Mouse (Mus musculus): Measurements from ENCODE around the gene Tbx15. TPM values are rescaled to one million over a fixed set of nuclear protein-coding genes. Genes with fewer than 3 reads are reported as not detected.

Tbx15 gene
- total and polyA plus RNA-seq, 3 experiments, result 0.11 TPM; not detected in 2

GRCm38 (mm10) chr3:99256366-99256750, 16.2 kb downstream of the Tbx15 start:
- no peak for TF ChIP-seq GATA2 (IDR thresholded peaks at IDR 0.05; ENCODE audit: borderline replicate concordance, low read depth, low read length)
- no peak for DNase-seq (ENCODE audit: low spot score)
- Histone ChIP-seq H3K36me3 (replicated peaks) (no peaks in the 10 kb centered on the region), H3K27me3 (ENCODE audit: insufficient read depth, low read length) (no peaks in the 10 kb centered on the region), H3K4me1 (ENCODE audit: insufficient read depth, low read depth, low read length) (no peaks in the 10 kb centered on the region), H3K9me3 (replicated peaks) (peaks cover 39% of the 10 kb centered on the region), H3K4me3 (ENCODE audit: low read depth, low read length) (no peak overlapping the region)
- ATAC-seq (ENCODE audit: extremely low read depth, insufficient number of reproducible peaks, low FRiP score, poor library complexity, severe bottlenecking), result no peak

- Histone ChIP-seq H3K27me3 (ENCODE audit: insufficient read depth, low read length) (no peaks in the 10 kb centered on the region), H3K9me3 (replicated peaks) (peaks cover 41% of the 10 kb centered on the region), H3K4me3 (ENCODE audit: low read depth, low read length) (no peak overlapping the region), H3K4me1 (ENCODE audit: insufficient read depth, low read depth, low read length) (no peaks in the 10 kb centered on the region), H3K36me3 (replicated peaks) (no peaks in the 10 kb centered on the region)
- no peak for ATAC-seq (ENCODE audit: extremely low read depth, insufficient number of reproducible peaks, low FRiP score, poor library complexity, severe bottlenecking)
- TF ChIP-seq TAL1 (conservative IDR thresholded peaks at IDR 0.05; ENCODE audit: low read depth, low read length) (no peak), CTCF (IDR thresholded peaks at IDR 0.05; ENCODE audit: low read depth, low read length) (no peak), GATA2 (IDR thresholded peaks at IDR 0.05; ENCODE audit: borderline replicate concordance, low read depth, low read length) (no peak), POLR2AphosphoS5 (IDR thresholded peaks at IDR 0.05; ENCODE audit: insufficient replicate concordance, low read depth, low read length) (no peak), GATA1 (IDR thresholded peaks at IDR 0.05; ENCODE audit: borderline replicate concordance, low read length) (no peak)
- DNase-seq (ENCODE audit: low spot score), result no peak
These were observed 16.6 kb downstream of the Tbx15 start for GRCm38 (mm10) chr3:99256766-99257165.

GRCm38 (mm10) chr3:99257586-99258577, 17.7 kb downstream of the Tbx15 start:
- DNase-seq (ENCODE audit: low spot score) (no peak), ATAC-seq (ENCODE audit: extremely low read depth, insufficient number of reproducible peaks, low FRiP score, poor library complexity, severe bottlenecking) (no peak)
- Histone ChIP-seq H3K4me3 (ENCODE audit: low read depth, low read length) (no peak overlapping the region), H3K9me3 (replicated peaks) (peaks cover 41% of the 10 kb centered on the region), H3K36me3 (replicated peaks) (no peaks in the 10 kb centered on the region), H3K27me3 (ENCODE audit: insufficient read depth, low read length) (no peaks in the 10 kb centered on the region), H3K4me1 (ENCODE audit: insufficient read depth, low read depth, low read length) (no peaks in the 10 kb centered on the region)
- no peak for TF ChIP-seq GATA1 (IDR thresholded peaks at IDR 0.05; ENCODE audit: borderline replicate concordance, low read length)
- TF ChIP-seq POLR2AphosphoS5 (IDR thresholded peaks at IDR 0.05; ENCODE audit: insufficient replicate concordance, low read depth, low read length), result no peak
- no peak for TF ChIP-seq GATA2 (IDR thresholded peaks at IDR 0.05; ENCODE audit: borderline replicate concordance, low read depth, low read length)
- no peak for TF ChIP-seq TAL1 (conservative IDR thresholded peaks at IDR 0.05; ENCODE audit: low read depth, low read length)
- TF ChIP-seq CTCF (IDR thresholded peaks at IDR 0.05; ENCODE audit: low read depth, low read length), result no peak

- ATAC-seq (ENCODE audit: extremely low read depth, insufficient number of reproducible peaks, low FRiP score, poor library complexity, severe bottlenecking) (no peak), DNase-seq (ENCODE audit: low spot score) (no peak)
- Histone ChIP-seq H3K9me3 (replicated peaks) (peaks cover 32% of the 10 kb centered on the region), H3K27me3 (ENCODE audit: insufficient read depth, low read length) (no peaks in the 10 kb centered on the region), H3K4me1 (ENCODE audit: insufficient read depth, low read depth, low read length) (no peaks in the 10 kb centered on the region), H3K4me3 (ENCODE audit: low read depth, low read length) (no peak overlapping the region), H3K36me3 (replicated peaks) (no peaks in the 10 kb centered on the region)
- TF ChIP-seq TAL1 (conservative IDR thresholded peaks at IDR 0.05; ENCODE audit: low read depth, low read length), result no peak
- TF ChIP-seq CTCF (IDR thresholded peaks at IDR 0.05; ENCODE audit: low read depth, low read length), result no peak
- no peak for TF ChIP-seq POLR2AphosphoS5 (IDR thresholded peaks at IDR 0.05; ENCODE audit: insufficient replicate concordance, low read depth, low read length)
- no peak for TF ChIP-seq GATA1 (IDR thresholded peaks at IDR 0.05; ENCODE audit: borderline replicate concordance, low read length)
- no peak for TF ChIP-seq GATA2 (IDR thresholded peaks at IDR 0.05; ENCODE audit: borderline replicate concordance, low read depth, low read length)
These were observed 19.6 kb downstream of the Tbx15 start for GRCm38 (mm10) chr3:99259741-99260270.

GRCm38 (mm10) chr3:99260395-99260794, 20.2 kb downstream of the Tbx15 start:
- Histone ChIP-seq H3K9me3 (replicated peaks) (peaks cover 33% of the 10 kb centered on the region), H3K27me3 (ENCODE audit: insufficient read depth, low read length) (no peaks in the 10 kb centered on the region), H3K4me3 (ENCODE audit: low read depth, low read length) (no peak overlapping the region), H3K4me1 (ENCODE audit: insufficient read depth, low read depth, low read length) (no peaks in the 10 kb centered on the region), H3K36me3 (replicated peaks) (no peaks in the 10 kb centered on the region)
- TF ChIP-seq CTCF (IDR thresholded peaks at IDR 0.05; ENCODE audit: low read depth, low read length), result no peak
- TF ChIP-seq GATA1 (IDR thresholded peaks at IDR 0.05; ENCODE audit: borderline replicate concordance, low read length), result no peak
- TF ChIP-seq POLR2AphosphoS5 (IDR thresholded peaks at IDR 0.05; ENCODE audit: insufficient replicate concordance, low read depth, low read length), result no peak
- TF ChIP-seq TAL1 (conservative IDR thresholded peaks at IDR 0.05; ENCODE audit: low read depth, low read length), result no peak
- TF ChIP-seq GATA2 (IDR thresholded peaks at IDR 0.05; ENCODE audit: borderline replicate concordance, low read depth, low read length), result no peak
- DNase-seq (ENCODE audit: low spot score) (no peak), ATAC-seq (ENCODE audit: extremely low read depth, insufficient number of reproducible peaks, low FRiP score, poor library complexity, severe bottlenecking) (no peak)

- Histone ChIP-seq H3K4me3 (ENCODE audit: low read depth, low read length) (no peak overlapping the region), H3K36me3 (replicated peaks) (no peaks in the 10 kb centered on the region), H3K4me1 (ENCODE audit: insufficient read depth, low read depth, low read length) (no peaks in the 10 kb centered on the region), H3K9me3 (replicated peaks) (peaks cover 26% of the 10 kb centered on the region), H3K27me3 (ENCODE audit: insufficient read depth, low read length) (no peaks in the 10 kb centered on the region)
- ATAC-seq (ENCODE audit: extremely low read depth, insufficient number of reproducible peaks, low FRiP score, poor library complexity, severe bottlenecking), result no peak
- TF ChIP-seq GATA2 (IDR thresholded peaks at IDR 0.05; ENCODE audit: borderline replicate concordance, low read depth, low read length) (no peak), CTCF (IDR thresholded peaks at IDR 0.05; ENCODE audit: low read depth, low read length) (no peak), TAL1 (conservative IDR thresholded peaks at IDR 0.05; ENCODE audit: low read depth, low read length) (no peak), GATA1 (IDR thresholded peaks at IDR 0.05; ENCODE audit: borderline replicate concordance, low read length) (no peak)
- no peak for DNase-seq (ENCODE audit: low spot score)
These were observed 21.2 kb downstream of the Tbx15 start for GRCm38 (mm10) chr3:99261371-99261791.

Data from G1E (cell line).